Mouse (Mus musculus) spleen, postnatal 14 days (tissue): Measurements from ENCODE around the gene Gm7694.

Source experiments
- DNase-seq, 2 experiments: peaks; one replicate each; pipeline ENCODE4 v3.0.0; 2021 to 2022; ENCODE audit warnings: low spot score in 2 of 2

The Gm7694 gene

DNA sequence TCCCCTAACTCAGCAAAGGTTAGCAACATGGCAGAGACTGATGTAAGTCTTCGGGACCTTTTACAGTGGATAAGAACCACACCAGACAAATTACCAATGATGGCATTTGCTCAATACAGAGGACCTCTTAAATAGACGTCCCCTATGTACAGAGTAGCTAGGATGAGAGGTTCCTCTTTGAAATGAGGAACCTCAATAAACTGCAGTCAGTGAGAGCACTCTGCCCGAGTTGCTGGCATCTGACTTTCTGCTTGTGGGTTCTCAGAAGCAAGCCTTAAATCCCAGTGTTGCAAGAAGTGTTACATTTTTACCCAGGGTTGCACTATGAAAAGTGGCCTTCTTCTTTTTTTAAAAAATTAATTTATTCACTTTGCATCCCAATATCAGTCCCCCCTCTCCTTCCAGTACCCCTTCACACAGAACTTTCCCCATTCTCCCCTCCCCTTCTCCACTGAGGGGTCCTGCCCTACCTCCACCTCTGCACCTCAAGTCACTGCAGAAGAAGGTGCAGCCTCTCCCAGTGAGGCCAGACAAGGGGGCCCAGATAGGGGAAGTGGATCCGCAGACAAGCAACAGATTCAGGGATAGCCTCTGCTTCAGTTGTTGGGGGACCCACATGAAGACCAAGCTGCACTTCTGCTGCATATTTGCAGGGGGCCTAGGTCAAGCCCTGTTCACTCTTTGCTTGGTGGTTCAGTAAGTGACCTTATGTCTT, 23.6 kb downstream of the Gm7694 start:
- DNase-seq, result no peak

DNA sequence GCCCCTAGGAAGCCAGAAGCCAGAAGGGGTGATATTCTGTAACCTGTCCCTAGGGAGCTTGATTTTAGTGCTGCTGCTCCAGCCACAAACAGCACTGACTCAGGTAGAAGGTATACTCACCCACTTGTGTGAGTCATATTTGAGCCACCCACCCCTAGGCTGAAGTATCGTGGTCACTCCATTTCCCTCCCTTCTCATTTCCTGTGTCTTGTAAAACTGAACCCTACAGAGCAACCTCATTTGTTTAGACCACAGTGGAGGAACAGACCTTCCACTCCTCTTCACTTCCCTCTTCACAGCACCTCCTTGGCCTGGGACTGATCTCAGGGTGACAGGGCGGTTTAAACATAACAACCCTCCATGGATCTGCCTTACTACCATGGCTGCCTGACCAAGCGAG, 29.1 kb downstream of the Gm7694 start, which contains the start of gene Sh2d1b1:
Gene Sh2d1b1 (plus strand): TSS at position 305 of the 400 bp plus-strand sequence.
- DNase-seq, result no peak

DNA sequence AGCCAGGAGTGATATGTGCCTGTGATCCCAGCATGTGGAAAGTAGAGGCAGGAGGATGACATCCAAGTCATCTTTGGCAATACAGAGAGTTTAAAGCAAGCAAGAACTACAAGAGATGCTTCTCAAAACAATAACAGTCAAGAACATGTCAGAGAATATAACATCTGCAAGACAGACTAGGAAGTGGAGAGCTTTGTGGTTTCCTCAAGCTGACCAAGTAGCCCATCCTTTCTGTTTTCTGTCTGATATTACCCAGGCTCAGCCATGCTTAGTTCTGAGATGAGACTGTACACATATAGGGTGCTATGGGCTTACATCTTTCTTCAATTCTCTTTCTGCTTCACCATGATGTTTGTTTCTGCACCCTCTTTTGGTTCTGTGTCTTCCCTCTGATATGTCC, 32.9 kb downstream of the Gm7694 start:
- DNase-seq, result no peak

DNA sequence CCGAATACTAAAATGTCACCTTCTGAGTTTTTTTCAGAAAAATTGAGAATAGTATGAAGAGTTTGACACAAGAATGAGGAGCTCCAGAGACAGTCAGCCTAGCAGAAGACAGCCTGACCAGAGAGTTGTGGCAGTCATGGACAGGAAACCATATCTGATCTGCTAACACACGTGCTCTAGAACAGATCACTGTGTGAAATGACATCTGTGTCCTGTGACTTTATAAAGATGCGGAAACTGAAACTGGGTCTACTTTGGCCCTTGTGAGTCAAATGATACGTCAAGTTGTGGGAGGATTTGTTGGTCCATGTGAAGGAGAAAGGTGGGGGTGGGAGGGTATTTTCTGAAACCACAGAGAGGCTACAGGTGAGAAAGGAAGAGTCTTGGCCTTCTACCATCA, 35.4 kb downstream of the Gm7694 start:
- DNase-seq, result no peak

DNA sequence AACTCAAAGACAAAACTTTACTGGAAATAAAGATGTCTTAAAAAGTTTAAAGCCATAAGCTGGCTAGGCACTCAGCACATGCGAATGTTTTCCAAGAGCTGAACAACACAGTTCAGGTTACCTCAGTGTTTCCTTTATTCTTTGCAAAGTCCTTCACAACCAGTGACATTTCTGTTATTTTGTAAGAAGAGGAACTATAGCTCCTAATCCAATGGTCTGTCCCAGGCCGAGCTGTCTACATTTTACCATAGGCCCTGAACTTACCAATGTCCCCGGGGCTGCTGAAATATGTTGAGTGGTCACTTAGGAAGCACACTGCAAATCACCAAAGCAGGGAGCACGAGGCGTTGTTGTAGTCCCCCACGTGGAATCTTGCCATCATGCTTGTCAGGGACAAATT, 35.9 kb downstream of the Gm7694 start:
- DNase-seq, result no peak

DNA sequence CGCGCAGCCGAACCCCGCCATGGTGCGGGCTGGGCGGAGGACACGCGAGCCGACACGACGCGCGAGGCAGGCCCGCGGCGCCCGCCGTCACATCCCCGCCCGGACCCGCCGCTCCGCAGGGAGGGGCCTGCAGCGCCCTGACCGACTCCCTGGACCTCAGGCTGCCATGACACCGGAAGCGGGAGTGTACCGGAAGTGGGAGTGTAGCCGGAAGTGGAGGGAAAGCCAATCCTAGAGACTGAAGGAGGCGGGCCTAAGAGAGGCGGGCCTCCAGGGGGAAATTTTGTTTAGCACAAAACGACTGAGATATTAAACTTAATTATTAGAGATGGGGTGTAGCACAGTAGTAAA, 50.6 kb downstream of the Gm7694 start:
- peak; percentile 38 to 65 for DNase-seq

DNA sequence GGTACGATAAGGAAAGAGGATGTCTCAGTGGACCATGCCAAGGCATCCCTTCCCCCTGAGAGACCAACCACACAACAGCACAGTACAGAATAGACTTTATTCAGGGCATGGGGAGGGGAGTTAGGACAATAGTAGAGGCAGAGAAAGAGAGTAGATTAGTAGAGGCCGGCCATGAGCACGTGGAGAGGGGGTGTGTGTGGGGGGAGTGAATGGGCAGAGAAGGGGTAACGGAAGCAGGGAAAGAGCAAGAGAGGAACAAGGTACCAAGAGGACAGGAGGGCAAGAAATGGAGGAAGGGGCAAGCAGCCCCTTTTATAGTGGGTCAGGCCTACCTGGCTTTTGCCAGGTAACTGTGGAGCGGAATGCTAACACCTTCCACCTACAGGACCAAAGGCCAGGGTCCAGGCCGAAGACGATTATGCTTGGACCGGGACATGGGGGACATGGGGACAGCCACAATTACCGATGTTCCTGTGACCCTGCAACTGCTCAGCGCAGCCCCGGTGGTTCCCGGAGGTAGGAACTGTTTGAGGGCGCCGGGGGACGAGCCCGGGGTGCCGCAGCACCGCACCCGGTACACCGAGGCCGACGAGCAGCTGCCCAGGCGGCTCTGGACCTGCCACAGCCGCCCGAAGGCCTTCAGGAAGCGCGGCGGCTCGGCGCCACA, 51.1 kb downstream of the Gm7694 start:
- peak in 1 of 2 experiments; percentile 1 for DNase-seq
